Mouse (Mus musculus): Measurements from ENCODE around the gene Shd. TPM values are rescaled to one million over a fixed set of nuclear protein-coding genes. Genes with fewer than 3 reads are reported as not detected.
A peak's percentile ranks its signal among the peaks of the same experiment; 100 is the strongest.

Gene Shd
- polyA plus RNA-seq, 1 experiment = not detected

GRCm38 (mm10) chr17:55949400-55949799 is 20.9 kb upstream of the Shd start, which contains the start of gene Zfp119b:
Zfp119b (minus strand) TSS chr17:55949500.
- no peak within 1 kb of the TSS for H3K4me3 ChIP-seq (ENCODE audit: insufficient read depth, low read depth, low read length)
- WGBS = 89% methylated on average over 2 of the region's 2 CpGs
- TF ChIP-seq POLR2A (IDR thresholded peaks at IDR 0.05; ENCODE audit: insufficient read depth, low read depth, low read length) (no peak), CTCF (IDR thresholded peaks at IDR 0.05; ENCODE audit: insufficient read depth, low read depth, low read length) (no peak)
- H3K27ac ChIP-seq (ENCODE audit: insufficient read depth, low read depth, low read length) = no peak within 1 kb of the TSS
- no peaks in the 10 kb centered on the region for H3K4me1 ChIP-seq (ENCODE audit: control insufficient read depth, insufficient read depth, low read length)

- Histone ChIP-seq H3K4me1 (ENCODE audit: control insufficient read depth, insufficient read depth, low read length) (no peaks in the 10 kb centered on the region), H3K27ac (ENCODE audit: insufficient read depth, low read depth, low read length) (no peak overlapping the region), H3K4me3 (ENCODE audit: insufficient read depth, low read depth, low read length) (no peak overlapping the region)
- TF ChIP-seq CTCF (IDR thresholded peaks at IDR 0.05; ENCODE audit: insufficient read depth, low read depth, low read length) (no peak), POLR2A (IDR thresholded peaks at IDR 0.05; ENCODE audit: insufficient read depth, low read depth, low read length) (no peak)
- 80% methylated on average over 9 of the region's 9 CpGs for WGBS
These were observed 19.7 kb upstream of the Shd start for GRCm38 (mm10) chr17:55950601-55951000.

- peaks cover 6% of the 10 kb centered on the region; the same call in 1 of the 2 replicates for H3K4me1 ChIP-seq (ENCODE audit: control insufficient read depth, insufficient read depth, low read length)
- no peak overlapping the region for H3K27ac ChIP-seq (ENCODE audit: insufficient read depth, low read depth, low read length)
- no peak for TF ChIP-seq POLR2A (IDR thresholded peaks at IDR 0.05; ENCODE audit: insufficient read depth, low read depth, low read length)
- no peak for TF ChIP-seq CTCF (IDR thresholded peaks at IDR 0.05; ENCODE audit: insufficient read depth, low read depth, low read length)
- H3K4me3 ChIP-seq (ENCODE audit: insufficient read depth, low read depth, low read length) = no peak overlapping the region
These were observed 18.2 kb upstream of the Shd start for GRCm38 (mm10) chr17:55952041-55952440.

DNA sequence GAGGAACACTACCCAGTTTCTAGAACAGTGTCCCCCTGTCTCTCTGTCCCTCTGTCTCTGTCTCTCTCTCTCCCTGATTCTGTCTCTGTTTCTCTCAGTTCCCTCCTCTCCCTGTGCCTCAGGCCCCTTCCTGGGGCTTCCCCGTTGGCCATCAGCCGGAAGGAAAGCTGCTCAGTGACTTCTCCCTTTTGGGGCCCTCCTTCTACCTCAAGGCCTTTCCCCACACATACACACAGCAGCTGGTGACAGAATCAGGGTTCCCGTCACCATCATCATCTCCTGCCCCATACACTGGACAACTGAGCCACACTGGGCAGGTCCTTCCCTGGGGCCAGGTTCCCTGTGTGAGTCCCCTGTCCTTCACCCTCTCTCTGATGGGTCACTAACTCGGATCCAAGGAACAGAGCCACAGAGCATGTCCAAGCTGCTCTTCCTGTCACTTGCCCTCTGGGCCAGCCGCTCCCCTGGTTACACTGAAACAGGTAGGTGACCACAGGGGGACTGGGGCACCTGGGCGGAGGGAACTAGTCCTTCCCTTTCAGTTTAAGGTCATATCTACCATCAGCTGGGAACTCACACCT is 17.7 kb upstream of the Shd start, which contains the start of gene Ebi3:
Ebi3 (plus strand) TSS at position 194 of the 581 bp plus-strand sequence.
- Histone ChIP-seq H3K4me1 (ENCODE audit: control insufficient read depth, insufficient read depth, low read length) (peaks cover 9% of the 10 kb centered on the region), H3K27ac (ENCODE audit: insufficient read depth, low read depth, low read length) (no peak within 1 kb of the TSS), H3K4me3 (ENCODE audit: insufficient read depth, low read depth, low read length) (no peak within 1 kb of the TSS)
- 83% methylated on average over 6 of the region's 6 CpGs for WGBS
- TF ChIP-seq CTCF (IDR thresholded peaks at IDR 0.05; ENCODE audit: insufficient read depth, low read depth, low read length) = no peak
- TF ChIP-seq POLR2A (IDR thresholded peaks at IDR 0.05; ENCODE audit: insufficient read depth, low read depth, low read length) = no peak

GRCm38 (mm10) chr17:55953751-55954150 is 16.5 kb upstream of the Shd start:
- 81% methylated on average over 6 of the region's 6 CpGs for WGBS
- no peak for TF ChIP-seq POLR2A (IDR thresholded peaks at IDR 0.05; ENCODE audit: insufficient read depth, low read depth, low read length)
- TF ChIP-seq CTCF (IDR thresholded peaks at IDR 0.05; ENCODE audit: insufficient read depth, low read depth, low read length) = no peak
- H3K4me1 ChIP-seq (ENCODE audit: control insufficient read depth, insufficient read depth, low read length) = peaks cover 12% of the 10 kb centered on the region
- no peak overlapping the region for H3K4me3 ChIP-seq (ENCODE audit: insufficient read depth, low read depth, low read length)
- no peak overlapping the region for H3K27ac ChIP-seq (ENCODE audit: insufficient read depth, low read depth, low read length)

DNA sequence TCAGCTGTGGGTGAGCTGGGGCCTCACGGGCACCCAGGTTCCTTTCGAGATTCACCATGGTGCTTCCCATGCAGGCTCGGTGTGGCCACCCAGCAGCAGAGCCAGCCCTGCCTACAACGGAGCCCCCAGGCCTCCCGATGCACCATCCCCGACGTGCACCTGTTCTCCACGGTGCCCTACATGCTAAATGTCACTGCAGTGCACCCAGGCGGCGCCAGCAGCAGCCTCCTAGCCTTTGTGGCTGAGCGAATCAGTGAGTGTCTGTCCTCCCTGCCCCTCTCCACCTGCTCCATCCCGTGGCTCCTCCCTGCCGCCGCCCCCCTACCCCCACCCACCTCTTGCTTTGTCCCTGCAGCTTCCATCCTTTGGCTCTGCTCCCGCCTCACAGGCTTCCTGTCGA is 16.0 kb upstream of the Shd start:
- no peak for TF ChIP-seq POLR2A (IDR thresholded peaks at IDR 0.05; ENCODE audit: insufficient read depth, low read depth, low read length)
- no peak for TF ChIP-seq CTCF (IDR thresholded peaks at IDR 0.05; ENCODE audit: insufficient read depth, low read depth, low read length)
- 54% methylated on average over 16 of the region's 16 CpGs for WGBS
- Histone ChIP-seq H3K27ac (ENCODE audit: insufficient read depth, low read depth, low read length) (no peak overlapping the region), H3K4me3 (ENCODE audit: insufficient read depth, low read depth, low read length) (no peak overlapping the region), H3K4me1 (ENCODE audit: control insufficient read depth, insufficient read depth, low read length) (peaks cover 12% of the 10 kb centered on the region)

GRCm38 (mm10) chr17:55956129-55956528 is 14.1 kb upstream of the Shd start:
- peak overlapping the region; percentile 35 for H3K4me3 ChIP-seq (ENCODE audit: insufficient read depth, low read depth, low read length)
- H3K27ac ChIP-seq (ENCODE audit: insufficient read depth, low read depth, low read length) = no peak overlapping the region
- peaks cover 17% of the 10 kb centered on the region for H3K4me1 ChIP-seq (ENCODE audit: control insufficient read depth, insufficient read depth, low read length)
- WGBS = 2% methylated on average over 26 of the region's 26 CpGs
- no peak for TF ChIP-seq POLR2A (IDR thresholded peaks at IDR 0.05; ENCODE audit: insufficient read depth, low read depth, low read length)
- TF ChIP-seq CTCF (IDR thresholded peaks at IDR 0.05; ENCODE audit: insufficient read depth, low read depth, low read length) = no peak

- Histone ChIP-seq H3K27ac (ENCODE audit: insufficient read depth, low read depth, low read length) (no peak overlapping the region), H3K4me3 (ENCODE audit: insufficient read depth, low read depth, low read length) (no peak overlapping the region), H3K4me1 (ENCODE audit: control insufficient read depth, insufficient read depth, low read length) (peaks cover 17% of the 10 kb centered on the region)
- 25% methylated on average over 6 of the region's 6 CpGs for WGBS
- TF ChIP-seq CTCF (IDR thresholded peaks at IDR 0.05; ENCODE audit: insufficient read depth, low read depth, low read length) = no peak
- no peak for TF ChIP-seq POLR2A (IDR thresholded peaks at IDR 0.05; ENCODE audit: insufficient read depth, low read depth, low read length)
These were observed 13.7 kb upstream of the Shd start for GRCm38 (mm10) chr17:55956591-55956990.

- no peak for TF ChIP-seq POLR2A (IDR thresholded peaks at IDR 0.05; ENCODE audit: insufficient read depth, low read depth, low read length)
- peak; percentile 76 for TF ChIP-seq CTCF (IDR thresholded peaks at IDR 0.05; ENCODE audit: insufficient read depth, low read depth, low read length)
- 10% methylated on average over 9 of the region's 9 CpGs for WGBS
- Histone ChIP-seq H3K4me1 (ENCODE audit: control insufficient read depth, insufficient read depth, low read length) (peaks cover 17% of the 10 kb centered on the region), H3K27ac (ENCODE audit: insufficient read depth, low read depth, low read length) (no peak overlapping the region), H3K4me3 (ENCODE audit: insufficient read depth, low read depth, low read length) (no peak overlapping the region)
These were observed 13.1 kb upstream of the Shd start for GRCm38 (mm10) chr17:55957168-55957567.
